Mouse (Mus musculus) adrenal gland, adult 8-10 months (tissue): ENCODE measurements around the gene Lrrc46. TPM values are rescaled to one million over a fixed set of nuclear protein-coding genes. Genes with fewer than 3 reads are reported as not detected.

ENCODE experiments used
- DNase-seq: peaks from one replicate; pipeline ENCODE4 v3.0.0; 2022
- total RNA-seq, 4 experiments: library from RNA; stranded (reverse); gene quantifications; 2 replicates each; pipeline ENCODE4 v1.2.4; 2022

Gene Lrrc46
- total RNA-seq, 4 experiments from 2014 or later, result 1.1 to 1.5 (median 1.3) TPM

DNA sequence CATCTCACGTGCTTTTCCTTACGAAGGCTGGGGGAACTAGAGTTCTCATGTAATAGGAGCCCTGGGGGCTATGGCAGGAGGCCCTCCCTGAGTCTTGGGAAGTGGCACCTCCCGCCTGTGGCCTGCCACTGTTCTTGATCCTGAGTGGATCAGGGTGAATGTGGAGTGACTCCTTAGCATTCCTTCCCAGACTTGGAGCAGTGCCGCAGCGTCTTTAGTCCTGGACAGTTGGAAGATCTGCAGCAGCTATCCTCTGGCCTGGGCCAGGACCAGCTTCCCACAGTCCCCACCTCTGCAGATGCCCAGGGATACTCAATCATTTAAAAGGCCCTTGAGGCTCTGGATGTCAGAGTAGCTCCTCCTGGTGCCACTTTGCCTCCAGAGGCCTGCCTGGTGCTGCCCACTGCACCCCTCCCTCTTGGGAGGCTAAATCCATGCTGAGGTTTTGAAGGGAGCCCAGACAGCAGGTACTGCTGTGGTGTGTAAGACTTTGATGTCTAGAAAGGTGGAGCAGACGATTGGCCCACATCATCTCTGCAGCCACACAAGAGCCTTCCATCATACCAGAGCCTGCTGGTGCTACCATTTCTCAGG, 8.4 kb upstream of the Lrrc46 start:
- DNase-seq, result no peak

GRCm38 (mm10) chr11:97048090-97048650, 7.0 kb upstream of the Lrrc46 start:
- DNase-seq, result peak; percentile 80

- no peak for DNase-seq
Measured at GRCm38 (mm10) chr11:97045861-97046260, 4.7 kb upstream of the Lrrc46 start.

GRCm38 (mm10) chr11:97044902-97045301, 3.7 kb upstream of the Lrrc46 start:
- no peak for DNase-seq

GRCm38 (mm10) chr11:97040301-97041021, 746 bp downstream of the Lrrc46 start:
- no peak for DNase-seq

DNA sequence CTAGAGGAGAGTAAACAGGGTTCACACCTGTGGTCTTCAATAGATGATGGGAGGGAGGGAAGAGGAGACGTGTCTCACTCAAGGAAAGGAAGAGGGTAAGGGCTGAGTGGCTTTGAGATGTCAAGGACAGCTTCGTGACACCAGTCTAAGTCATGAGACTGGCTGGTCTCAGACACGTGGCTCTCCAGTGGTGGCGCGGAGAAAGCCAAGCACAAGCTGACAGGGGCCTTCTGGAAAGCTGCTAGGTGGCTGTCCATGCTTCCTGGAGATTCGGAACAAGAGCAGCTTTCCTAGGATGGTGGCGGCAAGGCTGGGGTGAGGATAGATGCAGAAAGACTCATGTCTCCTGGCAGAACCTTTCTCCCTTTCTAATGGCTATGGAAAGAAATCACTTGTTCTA, 2.3 kb downstream of the Lrrc46 start:
- peak; percentile 43 for DNase-seq

GRCm38 (mm10) chr11:97036141-97036540, 5.1 kb downstream of the Lrrc46 start:
- no peak for DNase-seq

DNA sequence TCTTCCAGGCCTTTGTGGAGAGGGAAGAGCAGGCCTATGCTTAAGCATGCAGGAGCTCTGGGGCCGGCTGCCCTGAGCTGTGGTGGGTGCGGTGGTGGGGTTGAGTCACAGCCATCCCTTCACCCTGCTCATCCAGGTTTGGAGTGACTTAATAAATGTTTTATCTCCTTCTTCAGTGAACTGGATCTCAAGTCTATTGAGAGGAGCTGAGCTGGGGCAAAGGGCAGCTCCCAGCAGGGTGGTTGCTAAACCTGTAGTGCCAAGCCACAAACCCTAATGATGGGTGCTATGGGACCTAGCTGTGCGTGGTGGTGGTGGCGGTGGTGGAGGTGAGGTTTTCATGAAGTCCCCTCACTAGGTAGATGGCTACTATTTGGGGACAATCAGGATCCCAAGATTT, 7.4 kb downstream of the Lrrc46 start:
- no peak for DNase-seq

GRCm38 (mm10) chr11:97032499-97032898, 8.7 kb downstream of the Lrrc46 start:
- no peak for DNase-seq

DNA sequence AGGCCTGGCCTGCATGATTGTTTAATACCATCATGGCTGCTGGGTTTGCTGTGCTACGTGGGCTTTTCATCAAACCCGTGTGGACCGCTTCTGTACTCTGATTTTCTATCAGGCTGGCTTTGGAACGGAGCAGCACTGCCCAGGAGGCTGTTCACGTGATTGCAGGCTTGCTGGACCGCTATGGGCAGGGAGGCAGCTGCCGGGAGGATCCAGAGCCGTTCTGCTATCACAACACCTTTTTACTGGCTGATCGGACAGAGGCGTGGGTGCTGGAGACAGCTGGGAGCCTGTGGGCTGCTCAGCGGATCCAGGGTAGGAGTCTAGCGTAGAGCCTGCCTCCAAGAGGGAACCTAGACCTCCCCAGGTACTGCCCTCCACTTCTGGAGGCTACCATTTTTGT, 9.2 kb downstream of the Lrrc46 start:
- DNase-seq, result no peak

- DNase-seq, result no peak
Measured at GRCm38 (mm10) chr11:97030426-97030825, 10.8 kb downstream of the Lrrc46 start.

DNA sequence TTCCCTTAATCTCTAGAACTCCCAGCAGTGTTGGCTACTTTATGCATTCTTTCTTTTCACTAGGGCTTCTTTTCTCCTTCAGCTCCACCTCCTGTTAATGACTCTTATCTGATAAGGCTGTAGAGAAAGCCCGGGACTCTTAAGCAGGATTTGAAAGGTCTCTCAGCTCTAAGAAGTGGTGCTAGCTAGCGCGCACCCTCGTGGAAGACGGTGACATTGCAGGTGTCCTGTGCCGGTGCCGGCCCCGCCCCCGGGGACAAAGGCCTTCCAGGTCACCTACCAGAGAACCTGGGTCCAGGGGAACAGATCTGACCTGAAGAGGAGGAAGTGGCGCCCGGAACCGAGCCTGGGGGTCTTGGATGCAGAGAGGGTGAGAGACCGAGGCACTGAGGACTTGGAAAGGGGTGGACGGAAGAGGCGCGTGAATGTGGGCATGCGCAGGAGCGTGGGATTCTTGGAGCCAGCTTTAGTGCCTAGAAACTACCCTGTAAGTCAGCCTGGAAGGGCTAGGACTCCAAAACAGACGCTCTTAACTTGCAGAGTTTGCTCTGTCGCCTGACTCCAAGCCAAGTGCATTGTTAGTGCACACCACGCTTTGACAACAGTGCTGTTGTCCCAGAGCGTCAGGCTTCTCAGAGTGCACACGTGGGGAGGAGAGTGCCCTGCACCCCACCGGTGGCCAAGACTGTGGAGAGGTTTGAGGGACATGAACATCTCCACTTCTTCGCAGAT, 11.4 kb downstream of the Lrrc46 start, which contains the start of gene Scrn2:
TSS of gene Scrn2 (plus strand) at position 253 of the 732 bp plus-strand sequence.
- peak; percentile 68 for DNase-seq

GRCm38 (mm10) chr11:97025721-97026344, 15.4 kb downstream of the Lrrc46 start:
- DNase-seq, result peak; percentile 69

DNA sequence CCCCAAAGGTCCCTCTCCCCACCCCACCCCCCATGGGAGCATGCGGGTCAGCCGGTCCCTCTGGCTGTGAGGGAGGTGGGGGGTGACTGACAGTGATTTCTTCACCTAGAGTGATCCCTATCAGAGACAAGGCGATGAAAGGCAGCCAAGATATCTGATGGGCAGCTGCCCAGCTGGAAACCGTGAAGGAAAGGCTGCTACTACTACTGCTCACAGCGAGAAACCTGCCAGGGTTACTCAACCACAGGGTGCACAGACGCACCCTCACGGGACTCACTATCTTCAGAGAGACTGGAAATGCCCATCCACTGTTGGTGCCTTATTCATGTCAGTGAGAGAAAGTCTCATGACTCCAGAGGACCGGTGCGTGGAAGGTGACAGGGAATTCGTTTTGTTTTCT, 16.2 kb downstream of the Lrrc46 start:
- no peak for DNase-seq

DNA sequence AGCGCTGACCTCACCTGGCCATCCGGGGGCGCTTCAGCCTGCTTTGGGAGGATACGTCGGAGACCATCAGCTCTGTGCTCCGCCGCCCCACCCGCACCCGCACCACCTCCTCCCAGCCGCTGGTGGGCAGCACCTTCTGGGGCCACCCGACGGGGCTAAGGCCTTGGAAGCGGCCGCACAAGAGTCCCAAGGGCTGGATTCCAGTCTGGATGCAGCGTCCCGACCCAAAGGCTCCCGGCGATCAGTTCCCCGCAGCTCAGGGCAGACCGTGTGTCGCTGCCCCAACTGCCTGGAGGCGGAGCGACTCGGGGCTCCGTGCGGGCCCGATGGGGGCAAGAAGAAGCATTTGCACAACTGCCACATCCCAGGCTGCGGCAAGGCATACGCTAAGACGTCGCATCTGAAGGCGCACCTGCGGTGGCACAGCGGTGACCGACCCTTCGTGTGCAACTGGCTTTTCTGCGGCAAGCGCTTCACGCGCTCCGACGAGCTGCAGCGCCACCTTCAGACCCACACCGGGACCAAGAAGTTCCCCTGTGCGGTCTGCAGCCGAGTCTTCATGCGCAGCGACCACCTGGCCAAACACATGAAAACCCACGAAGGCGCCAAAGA, 19.2 kb downstream of the Lrrc46 start:
- peak; percentile 50 for DNase-seq

DNA sequence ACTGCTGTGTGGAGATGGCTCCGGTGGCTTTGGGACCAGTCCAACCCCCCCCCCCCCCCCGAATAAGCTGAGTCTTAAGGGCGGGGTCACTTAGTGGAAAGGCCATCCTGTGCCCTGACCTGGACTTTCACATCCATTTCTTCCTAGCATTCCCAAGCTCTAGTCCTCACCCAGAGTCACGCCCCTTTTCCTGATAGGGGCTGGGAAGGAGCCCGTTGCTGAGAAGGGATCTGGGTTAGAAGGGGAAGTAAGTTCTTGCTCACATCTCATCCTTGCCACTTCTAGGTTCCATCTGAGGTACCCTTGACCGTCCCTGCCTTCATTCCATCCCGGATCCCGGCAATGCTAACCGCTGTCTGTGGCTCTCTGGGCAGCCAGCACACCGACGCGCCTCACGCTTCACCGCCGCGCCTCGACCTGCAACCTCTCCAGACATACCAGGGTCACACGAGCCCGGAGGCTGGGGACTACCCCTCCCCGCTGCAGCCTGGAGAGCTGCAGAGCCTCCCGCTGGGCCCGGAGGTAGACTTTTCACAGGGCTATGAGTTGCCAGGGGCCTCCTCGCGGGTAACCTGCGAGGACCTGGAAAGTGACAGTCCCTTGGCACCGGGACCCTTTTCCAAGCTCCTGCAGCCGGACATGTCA, 20.0 kb downstream of the Lrrc46 start:
- no peak for DNase-seq

DNA sequence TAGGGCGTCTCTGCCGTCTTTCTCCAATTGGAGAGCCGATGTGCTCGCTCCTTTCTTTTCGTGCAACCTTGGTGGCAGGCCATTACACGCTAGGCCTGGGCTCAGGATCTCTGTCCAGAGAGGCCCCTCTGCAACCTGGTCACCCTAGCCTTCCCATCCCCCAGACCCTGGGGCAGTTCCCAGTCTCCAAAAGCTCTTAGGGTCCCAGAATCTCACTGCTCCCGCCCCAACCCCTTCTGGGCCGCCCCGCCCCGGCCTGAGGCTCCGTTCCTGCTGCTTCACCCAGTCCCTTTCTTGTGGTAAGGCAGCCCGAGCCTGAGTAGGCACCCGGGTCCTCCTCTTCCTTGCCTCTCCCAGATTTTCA, 21.9 kb downstream of the Lrrc46 start:
- DNase-seq, result no peak

DNA sequence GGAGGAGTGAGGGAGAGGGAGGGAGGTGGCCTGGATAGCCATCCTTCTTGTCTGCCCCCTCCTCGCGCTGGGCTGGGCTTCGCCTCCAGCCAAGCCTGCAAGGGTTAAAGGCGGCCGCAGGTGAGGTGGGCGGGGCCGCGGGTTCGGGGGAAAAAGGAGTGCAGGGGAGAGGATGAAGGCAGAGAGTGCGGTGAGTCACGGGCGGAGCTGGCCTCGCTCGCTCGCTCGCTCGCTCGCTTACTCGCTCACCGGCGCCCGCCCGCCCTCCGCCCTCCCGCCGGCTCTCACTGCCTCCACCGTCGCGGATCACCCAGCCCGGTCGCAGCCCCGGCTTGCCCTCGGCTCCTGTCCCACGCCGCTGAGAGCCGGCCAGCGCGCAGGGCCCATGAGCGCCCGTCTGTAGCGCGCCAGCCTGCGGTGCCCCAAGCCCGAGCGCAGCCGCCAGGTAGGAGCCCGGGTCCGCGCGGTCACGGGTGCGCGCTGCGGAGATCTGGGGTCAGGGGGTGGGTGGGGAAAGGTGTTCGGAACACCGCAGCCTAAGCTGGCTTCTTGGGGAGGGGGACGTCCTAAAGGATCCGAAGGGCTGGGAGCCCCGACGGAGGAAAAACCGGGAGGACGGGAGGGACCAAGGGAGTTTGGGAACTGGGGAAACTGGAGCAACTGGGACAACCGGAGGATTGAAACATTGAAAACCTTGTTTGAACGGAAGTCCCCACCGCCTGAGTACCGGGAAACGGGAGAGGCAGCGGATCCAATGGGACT, 22.4 kb downstream of the Lrrc46 start:
- no peak for DNase-seq

- no peak for DNase-seq
Measured at GRCm38 (mm10) chr11:97017696-97018582, 23.3 kb downstream of the Lrrc46 start.

- DNase-seq, result no peak
Measured at GRCm38 (mm10) chr11:97013121-97013670, 28.0 kb downstream of the Lrrc46 start, which contains the start of gene Sp6. TSS of gene Sp6 (plus strand) at chr11:97013394.
